Mouse (Mus musculus) embryonic facial prominence, embryonic 14.5 days (tissue): ENCODE results near the gene Ablim1. TPM values are rescaled to one million over a fixed set of nuclear protein-coding genes. Genes with fewer than 3 reads are reported as not detected.

Experiments
- ATAC-seq: fragments of 200-750 bp; cut with Nextera tagmentation; 2 replicates; pipeline ENCODE4 v1.8.0; 2017; ENCODE audit warnings: low read depth, moderate number of reproducible peaks, moderate TSS enrichment
- DNase-seq: peaks from one replicate; pipeline ENCODE4 v3.0.0-alpha.2; 2015; ENCODE audit warnings: low spot score
- H3K27ac ChIP-seq: fragments of 300-500 bp; sonication (generic); replicated peaks from 2 replicates; pipeline ENCODE4 v1.5.1; 2014; ENCODE audit warnings: low read depth, mild to moderate bottlenecking, low read length, moderate library complexity
- H3K27me3 ChIP-seq: fragments of 300-500 bp; sonication (generic); replicated peaks from 2 replicates; pipeline ENCODE4 v1.6.1; 2014; ENCODE audit warnings: low read length; ENCODE audit not compliant: control insufficient read depth, insufficient read depth
- H3K36me3 ChIP-seq: fragments of 300-500 bp; sonication (generic); 2 replicates; pipeline ENCODE4 v1.6.1; 2014; ENCODE audit warnings: low read length, mixed read lengths; ENCODE audit not compliant: control insufficient read depth, insufficient read depth
- H3K4me1 ChIP-seq: fragments of 300-500 bp; sonication (generic); 2 replicates; pipeline ENCODE4 v1.6.1; 2014; ENCODE audit warnings: antibody characterized with exemption, low read length; ENCODE audit not compliant: control insufficient read depth, insufficient read depth
- H3K4me2 ChIP-seq: fragments of 300-500 bp; sonication (generic); 2 replicates; pipeline ENCODE4 v1.6.1; 2014; ENCODE audit warnings: low read depth, mild to moderate bottlenecking, low read length, moderate library complexity, mixed read lengths
- H3K4me3 ChIP-seq: fragments of 300-500 bp; sonication (generic); 2 replicates; pipeline ENCODE4 v1.5.1; 2014; ENCODE audit warnings: low read depth, mild to moderate bottlenecking, low read length
- H3K9ac ChIP-seq: fragments of 300-500 bp; sonication (generic); 2 replicates; pipeline ENCODE4 v1.6.1; 2014; ENCODE audit warnings: low read depth, mild to moderate bottlenecking, low read length, moderate library complexity, mixed read lengths
- H3K9me3 ChIP-seq: fragments of 300-500 bp; sonication (generic); 2 replicates; pipeline ENCODE4 v1.6.1; 2016; ENCODE audit warnings: low read length; ENCODE audit not compliant: control insufficient read depth
- WGBS: fragments of 180-500 bp; shearing (Covaris S2); extraction: QIAGEN DNeasy Blood & Tissue Kit; methylation state at CpG from one replicate; pipeline ENCODE4 v1.1.7; 2014; 5-methylcytosine and 5-hydroxymethylcytosine counted together
- polyA plus RNA-seq: library from polyadenylated mRNA; unstranded; fragments of >200 nt; fragmentation: Nextera tagmentation; extraction: Ambion mirVana; gene quantifications from 2 replicates; pipeline ENCODE4 v1.2.1, GENCODE M21; 2014

The Ablim1 gene
- polyA plus RNA-seq, 1 experiment from 2014 or later: 49.3 TPM

- no peak for ATAC-seq
- Histone ChIP-seq H3K9ac (no peak overlapping the region), H3K27ac (no peak overlapping the region), H3K4me2 (no peak overlapping the region), H3K9me3 (no peaks in the 10 kb centered on the region), H3K36me3 (no peaks in the 10 kb centered on the region), H3K4me3 (no peak overlapping the region), H3K27me3 (no peaks in the 10 kb centered on the region), H3K4me1 (no peaks in the 10 kb centered on the region)
- WGBS: 88% methylated on average over 4 of the region's 4 CpGs
- no peak for DNase-seq
Observed at GRCm38 (mm10) chr19:57333356-57333755, 18.6 kb upstream of the Ablim1 start.

DNA sequence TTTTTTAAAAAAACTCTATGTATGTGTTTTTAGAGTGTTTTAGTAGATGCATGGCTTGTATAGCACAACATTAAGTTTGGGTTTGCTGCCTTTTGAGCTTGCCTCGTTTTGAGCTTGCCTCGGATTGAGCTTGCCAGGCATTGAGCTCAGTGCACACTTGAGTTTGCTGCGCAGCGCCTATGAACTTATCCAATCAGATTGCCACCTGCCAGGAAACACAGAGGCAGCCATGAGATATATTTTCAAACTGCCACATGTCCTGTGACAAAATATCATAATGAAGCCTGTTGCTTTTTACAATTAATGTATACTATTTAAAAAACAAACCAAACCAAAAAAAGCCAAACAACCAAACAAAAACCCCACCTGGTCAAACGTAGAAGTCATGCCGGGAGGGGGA, 16.5 kb upstream of the Ablim1 start:
- DNase-seq: no peak
- no peak overlapping the region for H3K4me2 ChIP-seq
- no peaks in the 10 kb centered on the region for H3K4me1 ChIP-seq
- H3K27ac ChIP-seq: no peak overlapping the region
- no peaks in the 10 kb centered on the region for H3K27me3 ChIP-seq
- H3K9me3 ChIP-seq: no peaks in the 10 kb centered on the region
- no peak overlapping the region for H3K9ac ChIP-seq
- ATAC-seq: no peak
- no peak overlapping the region for H3K4me3 ChIP-seq
- no peaks in the 10 kb centered on the region for H3K36me3 ChIP-seq
- WGBS: 79% methylated on average over 6 of the region's 6 CpGs

DNA sequence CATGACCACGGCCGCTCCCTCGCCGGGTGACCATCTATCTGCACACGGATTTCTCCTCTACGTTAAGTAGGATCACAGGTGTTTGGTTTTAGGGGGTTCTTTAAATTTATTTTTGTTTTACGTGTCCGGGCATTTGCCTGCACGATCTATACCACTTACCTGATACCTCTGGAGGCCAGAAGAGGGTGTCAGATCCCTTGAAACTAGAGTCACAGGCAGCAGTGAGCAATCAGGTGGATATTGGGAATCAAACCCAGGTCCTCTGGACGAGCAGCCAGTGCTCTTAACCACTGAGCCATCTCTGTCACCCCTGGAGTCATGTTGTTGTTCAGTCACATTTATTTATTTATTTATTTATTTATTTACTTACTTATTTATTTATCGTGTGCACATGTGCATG, 15.6 kb upstream of the Ablim1 start:
- no peaks in the 10 kb centered on the region for H3K9me3 ChIP-seq
- no peak overlapping the region for H3K27ac ChIP-seq
- no peaks in the 10 kb centered on the region for H3K27me3 ChIP-seq
- DNase-seq (no peak), ATAC-seq (no peak)
- H3K4me2 ChIP-seq: no peak overlapping the region
- 72% methylated on average over 11 of the region's 11 CpGs for WGBS
- no peaks in the 10 kb centered on the region for H3K36me3 ChIP-seq
- H3K4me3 ChIP-seq: no peak overlapping the region
- H3K4me1 ChIP-seq: no peaks in the 10 kb centered on the region
- H3K9ac ChIP-seq: no peak overlapping the region

- H3K4me3 ChIP-seq: no peak overlapping the region
- H3K27me3 ChIP-seq: no peaks in the 10 kb centered on the region
- WGBS: 64% methylated on average over 12 of the region's 12 CpGs
- no peaks in the 10 kb centered on the region for H3K9me3 ChIP-seq
- H3K9ac ChIP-seq: no peak overlapping the region
- peak; percentile 40 for DNase-seq
- no peak overlapping the region for H3K4me2 ChIP-seq
- no peaks in the 10 kb centered on the region for H3K36me3 ChIP-seq
- H3K27ac ChIP-seq: no peak overlapping the region
- no peaks in the 10 kb centered on the region for H3K4me1 ChIP-seq
- no peak for ATAC-seq
Observed at GRCm38 (mm10) chr19:57328792-57329191, 14.1 kb upstream of the Ablim1 start.

- ATAC-seq (no peak), DNase-seq (no peak)
- Histone ChIP-seq H3K4me3 (no peak overlapping the region), H3K27ac (no peak overlapping the region), H3K4me2 (no peak overlapping the region), H3K4me1 (no peaks in the 10 kb centered on the region), H3K9me3 (no peaks in the 10 kb centered on the region), H3K36me3 (no peaks in the 10 kb centered on the region), H3K9ac (no peak overlapping the region), H3K27me3 (no peaks in the 10 kb centered on the region)
- 98% methylated on average over 7 of the region's 7 CpGs for WGBS
Observed at GRCm38 (mm10) chr19:57328269-57328668, 13.6 kb upstream of the Ablim1 start.

DNA sequence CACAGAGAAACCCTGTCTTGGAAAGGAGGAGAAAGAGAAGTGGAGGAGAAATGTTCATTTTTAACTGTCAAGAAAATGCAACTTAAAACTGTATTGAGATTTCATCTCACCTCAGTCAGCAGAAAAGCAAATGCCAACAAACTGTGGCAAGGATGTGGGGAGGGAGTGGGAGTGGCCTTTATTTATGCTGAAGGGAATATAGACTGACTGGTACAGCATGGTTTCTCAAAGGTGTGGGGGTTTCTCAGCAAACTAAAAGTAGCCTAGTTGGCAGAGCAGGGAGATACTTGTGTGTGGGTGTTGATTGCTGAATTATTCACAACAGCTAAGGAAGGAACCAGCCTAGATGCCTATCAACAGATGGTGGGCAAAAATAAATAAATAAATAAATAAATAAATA, 13.0 kb upstream of the Ablim1 start:
- no peak overlapping the region for H3K4me3 ChIP-seq
- H3K4me1 ChIP-seq: no peaks in the 10 kb centered on the region
- no peak overlapping the region for H3K4me2 ChIP-seq
- no peak for DNase-seq
- no peaks in the 10 kb centered on the region for H3K9me3 ChIP-seq
- no peak overlapping the region for H3K27ac ChIP-seq
- ATAC-seq: no peak
- H3K36me3 ChIP-seq: no peaks in the 10 kb centered on the region
- H3K9ac ChIP-seq: no peak overlapping the region
- no peaks in the 10 kb centered on the region for H3K27me3 ChIP-seq

GRCm38 (mm10) chr19:57325748-57326300, 11.1 kb upstream of the Ablim1 start:
- WGBS: 32% methylated on average over 7 of the region's 7 CpGs
- H3K27me3 ChIP-seq: no peaks in the 10 kb centered on the region
- no peak overlapping the region for H3K27ac ChIP-seq
- H3K9ac ChIP-seq: no peak overlapping the region
- no peak overlapping the region for H3K4me2 ChIP-seq
- no peaks in the 10 kb centered on the region for H3K9me3 ChIP-seq
- ATAC-seq (no peak; the same call in 1 of the 2 replicates), DNase-seq (peak; percentile 74)
- no peak overlapping the region for H3K4me3 ChIP-seq
- no peaks in the 10 kb centered on the region for H3K4me1 ChIP-seq
- H3K36me3 ChIP-seq: no peaks in the 10 kb centered on the region

- DNase-seq (peak; percentile 20), ATAC-seq (no peak)
- Histone ChIP-seq H3K27me3 (no peaks in the 10 kb centered on the region), H3K4me2 (no peak overlapping the region), H3K4me1 (no peaks in the 10 kb centered on the region), H3K36me3 (no peaks in the 10 kb centered on the region), H3K27ac (no peak overlapping the region), H3K4me3 (no peak overlapping the region), H3K9me3 (0 out of 2 replicates have a peak, but pooled peaks cover 6% of the 10 kb centered on the region), H3K9ac (no peak overlapping the region)
- 78% methylated on average over 8 of the region's 8 CpGs for WGBS
Observed at GRCm38 (mm10) chr19:57323087-57323486, 8.4 kb upstream of the Ablim1 start.

GRCm38 (mm10) chr19:57322491-57322890, 7.8 kb upstream of the Ablim1 start:
- Histone ChIP-seq H3K9ac (no peak overlapping the region), H3K4me2 (no peak overlapping the region), H3K4me1 (no peaks in the 10 kb centered on the region), H3K9me3 (0 out of 2 replicates have a peak, but pooled peaks cover 6% of the 10 kb centered on the region), H3K4me3 (no peak overlapping the region), H3K36me3 (no peaks in the 10 kb centered on the region), H3K27me3 (no peaks in the 10 kb centered on the region), H3K27ac (no peak overlapping the region)
- DNase-seq: no peak
- ATAC-seq: no peak
- WGBS: 75% methylated on average over 4 of the region's 4 CpGs
